Mouse (Mus musculus) urinary bladder, postnatal 4 days (tissue): ENCODE measurements around the gene Sp8.

ENCODE experiments used
- DNase-seq, 2 experiments: peaks; one replicate each; pipeline ENCODE4 v3.0.0; 2021 to 2022; ENCODE audit warnings: low spot score in 2 of 2

Sp8 gene

DNA sequence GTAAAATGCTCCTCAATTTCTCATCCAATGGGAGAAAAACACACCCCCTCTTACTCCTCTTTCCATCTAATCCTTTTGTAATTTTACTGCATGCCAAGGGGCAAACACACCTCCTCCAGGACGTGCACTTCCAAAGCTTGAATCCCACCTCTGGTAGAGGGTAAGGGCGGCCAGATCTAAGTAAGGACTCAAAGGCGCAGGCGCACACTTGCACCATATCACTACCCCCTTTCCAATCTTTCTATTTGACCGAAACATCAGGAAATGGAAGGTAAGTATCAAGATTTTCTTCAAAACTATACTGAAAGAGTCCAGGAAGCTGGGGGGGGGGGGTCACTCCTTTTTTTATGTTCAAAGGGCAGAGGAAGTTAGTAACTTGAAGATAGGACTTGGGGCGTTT lies at the start of gene Sp8:
TSS of gene Sp8 (plus strand) at position 109 of the 400 bp plus-strand sequence.
- no peak for DNase-seq

DNA sequence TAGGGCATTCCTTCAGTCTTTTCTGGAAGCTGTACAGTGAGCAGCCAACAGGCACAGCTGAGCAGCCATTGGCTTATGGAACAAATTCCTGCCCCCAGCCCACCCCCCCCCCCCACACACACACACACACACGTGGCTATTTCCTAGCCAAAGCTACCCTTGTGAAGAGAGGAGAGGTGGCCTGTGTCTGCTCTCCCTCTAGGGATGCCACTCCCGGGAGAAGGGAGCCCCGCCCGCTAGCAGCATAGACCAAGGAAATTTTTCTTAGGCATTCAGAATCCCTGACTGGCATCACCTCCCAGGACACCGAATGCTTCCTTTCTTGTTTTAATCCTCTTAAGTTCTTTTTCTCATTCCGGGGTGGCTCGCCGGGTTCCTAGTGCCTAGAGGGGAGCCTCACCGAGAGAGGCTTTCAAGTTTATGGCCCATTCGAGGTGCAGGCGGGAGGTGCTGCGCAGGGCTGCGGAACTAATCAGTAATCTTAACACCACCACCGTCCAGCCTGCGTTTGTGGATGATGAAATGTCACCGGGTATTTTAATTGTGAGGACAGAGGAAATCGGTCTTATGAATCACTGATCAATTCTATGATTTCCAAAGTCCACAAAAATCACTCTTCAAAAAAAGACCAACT lies 34.7 kb upstream of the Sp8 start:
- DNase-seq: no peak

DNA sequence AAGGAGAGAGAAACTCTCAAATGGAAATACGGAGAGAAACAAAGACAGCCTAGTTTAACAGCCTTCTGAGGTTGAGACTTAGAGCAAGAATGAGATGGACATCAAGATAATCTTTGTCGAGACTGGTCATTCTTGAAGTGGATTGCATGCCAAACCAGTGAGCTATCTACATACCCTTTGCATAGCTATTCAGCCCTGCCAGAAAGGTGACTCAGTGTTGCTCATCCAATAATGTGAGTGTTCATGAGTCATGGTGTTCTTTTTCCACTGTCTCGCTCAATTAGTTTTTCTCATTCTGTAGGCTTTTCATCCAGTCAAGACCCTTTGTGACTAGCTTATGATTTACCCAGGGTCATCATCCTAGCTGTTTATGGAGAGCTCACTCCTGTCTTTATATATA lies 31.6 kb upstream of the Sp8 start:
- DNase-seq: no peak

DNA sequence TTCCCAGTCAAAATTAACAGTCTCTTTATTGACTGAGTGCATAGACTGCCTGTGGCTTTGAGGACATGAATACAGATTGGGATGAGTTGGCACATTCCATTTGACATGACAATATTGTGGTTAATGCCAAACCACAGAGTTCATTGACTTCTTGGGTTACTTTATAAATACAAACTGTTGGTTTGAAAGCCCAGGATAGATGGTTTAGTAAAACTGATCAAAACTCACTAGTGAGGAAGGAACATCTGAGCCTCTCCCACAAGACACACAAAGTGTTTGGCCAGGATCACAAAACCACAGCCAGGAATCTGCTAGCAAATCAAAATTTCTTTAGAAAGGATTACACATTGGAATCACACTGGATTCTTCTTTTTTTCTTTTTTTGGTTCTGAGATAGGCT lies 30.0 kb upstream of the Sp8 start:
- no peak for DNase-seq

DNA sequence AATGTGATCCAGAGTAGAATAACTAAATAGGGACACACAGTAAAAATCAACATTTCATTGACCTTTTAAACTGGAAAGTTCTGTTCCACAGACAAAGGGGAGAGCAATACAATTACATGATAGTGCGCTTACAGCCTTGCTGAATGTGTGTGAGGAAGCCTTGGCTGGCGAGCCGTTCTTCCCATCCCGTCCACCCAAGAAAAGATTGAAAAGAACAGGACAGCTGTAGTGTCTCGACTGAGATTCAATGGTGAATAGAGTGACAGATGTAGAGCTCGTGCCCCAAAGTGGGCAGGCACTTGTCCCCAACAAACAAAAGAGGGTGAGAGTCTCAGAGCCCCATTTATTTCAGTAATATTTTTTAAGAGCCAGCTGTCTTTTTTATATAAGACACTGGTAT lies 16.2 kb upstream of the Sp8 start:
- DNase-seq: no peak

DNA sequence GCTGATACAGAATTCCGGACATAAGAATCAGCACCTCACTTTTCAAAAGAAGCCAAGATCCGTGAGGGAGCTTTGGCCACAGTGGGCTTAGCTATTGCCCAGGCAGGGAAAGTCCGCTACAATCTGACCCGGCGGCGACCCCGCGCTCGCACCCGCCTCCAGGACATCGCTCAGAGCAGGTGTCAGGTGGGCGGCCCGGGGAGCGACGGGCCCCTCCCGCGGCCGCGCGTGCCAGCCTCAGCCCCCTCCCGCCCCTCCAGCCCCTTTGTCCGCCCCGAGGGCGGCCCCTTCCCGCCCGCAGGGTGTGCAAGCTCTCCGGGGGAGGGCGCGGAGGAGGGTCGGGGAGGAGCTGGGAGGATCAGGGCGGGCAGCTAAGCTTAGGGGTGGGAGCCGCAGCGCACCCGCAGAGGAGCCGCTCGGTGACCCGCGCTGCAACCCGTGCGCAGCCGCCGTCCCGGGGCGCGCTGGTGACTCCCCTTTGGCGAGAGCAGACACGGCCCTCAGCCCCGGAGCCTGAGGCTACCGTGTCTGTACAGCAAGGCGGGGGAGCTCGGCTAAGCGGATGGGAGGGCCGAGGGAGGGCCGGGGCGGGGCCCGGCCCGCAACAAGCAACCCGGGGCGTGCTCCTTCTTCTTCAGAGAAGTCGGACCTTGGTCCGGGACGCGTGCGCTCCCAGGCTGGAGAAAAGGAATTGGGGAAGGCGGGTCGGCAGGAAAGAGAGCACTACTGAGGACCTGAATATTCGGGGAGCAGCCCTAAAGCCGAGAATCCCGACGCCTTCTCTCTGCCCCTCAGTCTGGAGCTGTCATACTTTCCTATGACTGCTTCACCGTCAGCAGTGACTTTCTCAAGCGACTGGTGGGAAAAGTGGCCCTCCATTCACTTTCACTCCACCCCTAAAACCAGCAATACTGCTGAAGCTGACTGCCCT lies 9.5 kb upstream of the Sp8 start:
- no peak for DNase-seq

DNA sequence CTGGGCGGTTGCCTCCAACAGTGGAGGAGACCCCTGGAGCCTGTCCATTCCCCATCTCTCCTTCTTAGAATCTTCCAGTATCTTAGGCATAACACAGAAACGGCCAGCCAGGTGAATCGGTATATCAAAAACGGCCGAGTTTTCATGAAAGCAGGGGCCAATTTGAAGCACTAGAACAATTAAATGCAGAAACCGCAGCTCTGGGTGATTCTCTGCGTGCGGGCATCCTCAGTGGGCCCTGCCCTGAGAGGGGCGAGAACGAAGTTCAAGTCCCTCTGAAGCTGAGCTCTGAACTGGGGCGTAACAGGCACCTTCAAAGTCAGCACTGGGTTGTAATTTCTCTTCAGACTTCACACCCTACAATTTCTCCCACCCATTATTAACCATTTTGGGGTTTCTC lies 8.8 kb upstream of the Sp8 start:
- no peak for DNase-seq

DNA sequence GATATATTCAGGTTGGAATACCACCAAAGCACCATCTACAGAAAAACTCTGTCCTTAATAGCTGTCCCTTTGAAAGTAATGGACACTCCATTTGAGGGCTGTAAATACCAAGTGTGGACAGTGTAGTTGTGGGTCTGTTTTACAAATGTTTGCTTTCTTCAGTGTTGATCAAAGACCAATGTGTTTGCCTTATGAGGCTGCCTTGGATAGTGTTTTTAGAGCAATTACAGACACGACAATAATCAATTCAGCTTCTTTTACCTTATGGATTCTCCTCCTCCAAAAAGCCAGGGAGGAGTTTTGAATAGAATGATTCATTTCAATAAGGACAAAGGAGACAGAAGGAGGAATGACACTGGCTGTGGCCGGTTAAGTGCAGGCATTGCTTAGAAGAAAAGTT lies 7.9 kb upstream of the Sp8 start:
- DNase-seq: no peak

DNA sequence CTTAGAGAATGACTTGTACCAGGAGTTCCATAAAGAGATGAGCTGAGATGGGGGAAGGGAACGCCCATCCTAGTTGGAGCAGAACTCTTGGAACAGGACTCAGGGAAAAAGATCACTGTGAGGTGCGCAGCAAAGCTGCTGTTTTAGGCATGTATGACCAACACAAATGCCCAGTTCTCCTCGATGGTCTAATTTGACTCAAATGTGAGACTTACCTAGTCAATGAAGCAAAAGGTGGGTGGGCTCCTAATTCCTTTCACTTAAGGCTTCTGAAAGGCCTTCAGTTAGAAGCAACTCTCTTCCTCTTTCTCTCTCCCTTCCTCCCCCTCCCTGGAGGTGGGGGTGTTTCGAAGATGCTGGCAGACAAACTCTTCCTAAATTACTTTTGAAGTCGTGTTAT lies 6.7 kb upstream of the Sp8 start:
- DNase-seq: no peak

DNA sequence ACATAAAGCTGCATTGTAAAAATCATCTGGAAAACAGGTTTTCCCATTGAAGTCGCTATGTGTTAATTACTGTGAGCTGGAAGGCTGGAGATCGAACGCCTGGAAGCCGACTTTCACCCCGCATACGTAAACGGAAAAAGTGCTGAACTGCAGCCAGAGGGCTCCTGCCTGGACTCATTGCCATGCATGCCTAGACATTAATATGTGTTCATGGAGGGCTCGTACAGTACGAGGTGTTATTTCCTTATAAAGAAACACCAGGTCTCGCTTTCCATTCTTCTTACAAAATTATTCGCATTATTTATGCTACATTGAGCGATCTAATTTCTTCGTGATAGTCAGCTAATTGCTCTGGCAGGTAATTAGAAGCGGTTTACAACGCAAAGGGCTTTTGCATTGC lies 5.8 kb upstream of the Sp8 start:
- no peak for DNase-seq

DNA sequence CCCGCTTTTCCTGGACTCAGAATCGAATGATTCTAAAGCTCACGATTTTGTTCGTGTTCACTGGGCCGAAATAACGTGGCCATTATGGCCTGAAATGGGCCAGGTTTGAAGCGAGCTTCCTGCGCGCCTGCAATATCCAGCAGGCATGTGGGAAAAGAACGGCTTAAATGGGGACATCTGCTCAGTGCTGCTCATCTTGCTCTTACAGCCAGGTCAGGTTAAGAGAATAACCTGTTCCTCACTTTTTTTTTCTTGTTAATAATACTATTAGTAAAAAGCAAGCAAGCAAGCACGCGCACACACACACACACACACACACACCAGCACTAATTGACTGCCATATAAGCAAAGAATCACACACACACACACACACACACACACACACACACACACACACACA lies 5.3 kb upstream of the Sp8 start:
- DNase-seq: no peak

DNA sequence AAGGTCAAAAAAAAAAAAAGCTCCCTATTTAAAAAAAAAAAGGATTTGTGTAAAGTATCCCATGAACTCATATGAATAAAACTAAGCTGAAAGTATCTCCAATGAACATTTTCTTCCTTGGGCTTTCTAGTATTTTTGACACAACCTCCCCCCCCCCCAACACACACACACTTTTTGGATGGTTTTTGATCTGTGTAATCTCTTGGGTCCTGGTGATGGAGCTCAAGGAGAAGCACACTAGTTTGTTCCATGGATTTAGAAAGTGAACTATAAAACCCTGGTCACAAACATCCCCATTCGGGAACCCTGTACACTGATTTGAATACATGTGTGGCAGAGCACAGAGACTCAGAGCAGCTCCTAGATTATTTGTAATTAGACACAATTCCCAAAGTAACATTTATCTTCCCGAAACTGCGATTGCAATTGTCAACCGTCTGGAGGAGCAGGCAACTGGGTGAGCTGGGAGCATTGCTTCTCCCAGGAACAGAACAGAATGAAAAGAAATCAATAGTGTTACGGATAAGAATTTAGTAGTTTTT lies 4.7 kb upstream of the Sp8 start:
- DNase-seq: no peak

DNA sequence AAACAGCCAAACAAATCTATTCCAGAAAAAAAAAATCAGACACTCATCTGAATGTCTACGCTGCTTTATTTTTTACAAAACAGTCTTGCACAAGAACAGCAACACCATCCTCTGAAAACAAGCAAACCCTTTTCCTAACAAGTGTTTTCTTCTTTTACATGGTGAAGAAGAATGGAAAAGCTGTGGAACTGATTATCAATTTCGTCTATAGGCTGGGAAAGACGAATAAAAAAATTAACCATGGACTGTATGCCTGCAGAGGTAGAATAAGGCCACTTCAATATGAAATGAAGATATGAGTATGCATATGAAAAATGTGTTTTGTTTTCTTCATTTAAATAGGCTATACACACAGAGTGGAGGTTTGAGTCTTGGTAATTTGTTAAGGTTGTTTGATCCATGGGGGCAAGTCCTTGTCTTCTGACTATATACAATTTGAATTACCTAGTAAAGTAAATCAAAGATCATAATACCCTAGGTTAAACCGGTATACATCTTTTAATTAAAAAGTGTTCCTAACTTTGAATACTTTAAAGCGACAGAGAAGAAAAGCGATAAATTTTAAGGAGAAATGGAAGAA lies 4.1 kb upstream of the Sp8 start:
- DNase-seq: no peak

DNA sequence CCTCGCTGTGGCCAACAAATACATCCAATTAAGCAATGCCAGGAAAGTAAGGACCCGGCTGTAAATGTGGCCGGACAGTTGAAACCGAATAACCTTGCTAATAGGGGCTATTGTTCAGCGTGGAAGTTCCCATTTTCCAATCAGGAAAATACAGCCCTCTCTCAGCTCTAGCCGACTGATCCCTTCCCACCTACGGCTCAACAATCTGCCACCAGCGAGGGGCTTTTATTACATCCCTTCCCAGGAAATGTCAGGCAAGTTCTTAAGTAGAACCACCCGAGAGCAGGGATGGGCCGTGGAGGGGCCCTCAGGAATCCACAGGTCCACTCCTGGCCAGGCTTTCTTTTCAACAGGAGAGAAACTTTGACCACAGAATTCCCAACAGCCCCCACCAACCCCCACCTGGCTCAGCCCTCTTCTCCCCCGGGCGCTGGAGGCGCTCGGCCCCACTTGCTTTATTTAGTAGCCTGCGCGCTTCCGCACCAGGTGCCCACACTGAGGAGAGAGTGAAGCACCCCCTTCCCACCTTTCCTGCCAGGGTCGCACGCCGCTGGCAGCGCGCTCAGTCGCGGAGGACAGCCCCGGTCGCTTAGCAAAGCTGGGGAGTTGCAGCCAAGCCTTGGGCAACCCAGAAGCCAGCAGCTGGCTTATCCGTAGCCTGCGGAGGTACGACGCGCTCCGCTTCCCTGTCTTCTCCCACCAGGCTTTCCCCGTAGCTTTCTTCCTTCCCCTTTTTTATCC lies 3.3 kb upstream of the Sp8 start:
- DNase-seq: no peak

DNA sequence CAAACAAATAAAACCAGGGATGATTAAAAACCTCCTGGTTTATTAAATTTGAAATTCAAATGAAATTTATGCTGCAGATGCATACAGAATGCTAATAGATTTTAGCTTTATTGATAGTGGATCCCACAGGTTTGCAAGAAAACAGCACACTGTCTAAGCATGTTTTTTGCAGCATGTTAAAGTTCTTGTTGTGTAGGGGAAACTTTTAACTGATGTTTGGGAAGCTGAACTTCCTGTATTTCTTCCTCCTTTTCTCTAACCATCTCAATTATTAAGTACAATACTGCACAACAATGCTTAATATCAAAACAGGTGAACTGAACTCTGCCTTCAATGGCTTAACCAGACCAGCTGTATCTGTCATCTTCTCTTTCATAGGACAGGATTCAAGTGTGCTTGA lies 2.0 kb upstream of the Sp8 start:
- DNase-seq: no peak

DNA sequence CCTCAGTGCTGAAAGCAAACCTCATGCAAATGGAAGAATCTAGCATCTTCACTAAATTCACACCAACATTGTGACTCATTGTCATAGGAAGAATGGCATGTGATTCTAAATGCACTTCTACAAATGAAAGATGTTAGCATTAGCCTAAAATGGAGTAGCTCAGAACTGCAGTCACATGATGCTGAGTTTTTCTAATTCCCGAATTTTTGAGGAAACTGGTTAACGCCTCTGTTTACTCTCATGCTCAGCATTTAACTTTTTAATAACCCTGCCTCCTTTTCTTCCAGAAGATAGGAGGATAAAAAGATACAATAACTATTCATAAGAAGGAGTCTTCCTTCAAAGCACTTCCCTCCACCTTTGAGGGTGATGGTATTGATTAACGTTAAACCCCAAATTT lies 1.3 kb upstream of the Sp8 start:
- DNase-seq: no peak

DNA sequence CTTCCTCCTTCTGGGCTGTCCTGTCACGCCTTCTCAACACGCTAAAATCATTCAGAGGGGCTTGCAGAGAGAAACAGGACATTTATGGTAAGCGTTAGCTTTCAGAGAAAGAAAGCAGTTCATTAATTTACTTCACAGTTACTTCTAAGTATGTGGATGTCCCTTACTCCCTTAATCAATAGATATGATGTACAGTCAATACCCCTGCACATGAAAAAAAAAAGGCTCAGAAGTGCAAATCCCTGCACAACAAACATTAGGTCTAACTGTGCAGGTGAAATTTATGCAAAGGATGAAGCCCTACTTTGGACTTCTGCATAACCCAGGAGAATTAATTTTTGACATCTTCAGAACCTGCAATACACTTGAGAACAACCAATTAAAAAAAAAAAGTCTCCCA lies 778 bp upstream of the Sp8 start:
- DNase-seq: no peak

DNA sequence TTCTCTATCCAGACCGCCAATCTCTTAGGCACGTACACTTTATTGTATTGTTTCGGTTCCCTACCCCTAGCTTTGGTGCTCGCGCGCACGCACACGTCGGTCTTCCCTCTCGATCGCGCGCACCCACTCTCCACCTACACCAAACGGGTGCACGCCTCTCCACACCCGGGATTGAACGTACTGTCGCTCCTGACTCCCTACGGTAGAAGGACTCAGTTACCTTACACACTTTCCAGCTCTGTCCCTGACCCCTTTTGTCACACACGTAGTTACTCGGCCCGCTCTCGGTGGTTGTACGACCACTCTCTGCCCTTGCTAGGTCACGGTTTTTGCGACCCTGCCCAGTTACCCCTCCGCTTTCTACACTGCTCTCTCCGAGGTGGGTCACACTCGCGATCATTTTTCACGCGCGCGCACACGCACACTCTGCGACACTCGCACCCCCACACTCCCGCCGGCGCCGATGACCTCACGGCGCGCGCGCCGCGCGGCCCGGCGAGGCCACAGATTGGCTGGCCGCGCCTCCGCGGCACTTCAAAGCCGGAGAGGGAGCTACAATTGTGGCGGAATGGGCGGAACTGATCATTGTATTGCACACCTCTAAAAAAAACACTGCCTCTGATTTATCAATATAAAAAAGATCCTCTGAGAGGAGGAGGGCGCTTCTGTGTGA lies 656 bp downstream of the Sp8 start:
- DNase-seq: no peak

DNA sequence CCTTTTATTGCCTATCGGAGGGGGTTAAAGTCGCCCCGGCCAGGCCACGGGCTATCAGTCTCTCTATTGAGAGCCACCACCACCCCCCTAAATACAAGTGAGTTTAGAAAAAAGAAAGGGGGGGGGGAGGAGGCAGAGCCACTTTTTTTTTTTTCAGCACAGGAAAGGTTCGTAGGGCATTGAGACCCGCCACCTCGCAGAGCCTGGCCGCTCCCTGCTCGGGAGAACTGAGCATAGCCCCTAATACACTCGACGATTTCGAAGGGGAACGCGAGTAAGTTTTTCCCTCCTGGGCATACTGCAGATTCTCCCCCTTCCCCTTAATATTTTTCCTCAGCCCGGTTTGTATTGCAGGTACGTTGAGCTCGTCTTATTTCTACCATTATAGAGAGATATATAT lies 1.3 kb downstream of the Sp8 start:
- no peak for DNase-seq

DNA sequence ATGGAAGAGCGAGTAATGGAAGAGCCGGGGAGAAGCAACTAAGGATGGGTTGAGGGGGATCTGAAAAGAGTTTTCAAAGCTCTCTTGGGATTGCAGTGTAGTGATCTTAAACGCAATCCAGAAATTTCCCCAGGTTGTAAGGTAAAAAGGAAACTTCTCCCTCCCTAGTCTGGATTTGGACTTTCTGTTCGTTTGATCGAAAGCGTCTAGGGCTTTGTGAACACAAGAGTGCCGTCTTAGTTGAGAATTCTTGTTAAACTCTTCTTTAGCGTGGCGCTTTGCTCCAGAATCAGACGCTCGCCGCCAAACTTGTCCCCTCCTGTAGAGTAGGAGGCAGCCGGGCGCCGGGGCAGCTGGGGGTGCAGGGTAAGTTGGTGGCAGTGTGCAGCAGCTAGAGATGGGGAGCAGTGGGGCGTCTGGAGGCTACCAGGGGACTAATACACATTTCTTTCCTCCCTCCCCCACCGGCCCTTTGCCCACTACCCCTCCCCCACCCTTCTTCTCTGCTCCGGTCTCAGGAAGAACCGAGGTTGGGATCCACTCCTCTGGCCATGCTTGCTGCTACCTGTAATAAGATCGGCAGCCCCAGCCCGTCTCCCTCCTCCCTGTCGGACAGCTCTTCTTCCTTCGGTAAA lies 1.8 kb downstream of the Sp8 start:
- DNase-seq: no peak
